Mouse (Mus musculus) embryo, embryonic 10.5 days (tissue): Measurements from ENCODE around the gene Slc22a23.
A peak's percentile ranks its signal among the peaks of the same experiment; 100 is the strongest.
"Not testable (repeated sequence)": the region's sequence is repeated elsewhere in the genome, so short reads cannot be mapped to it uniquely, and the experiment has no call there.

Experiments
- DNase-seq: peaks from one replicate; pipeline ENCODE4 v3.0.0-alpha.2; 2015; ENCODE audit warnings: low spot score

Gene Slc22a23

GRCm38 (mm10) chr13:34345128-34346085 lies at the start of gene Slc22a23:
Gene Slc22a23, minus strand, starts transcription at chr13:34345182.
- peak; percentile 77 for DNase-seq

GRCm38 (mm10) chr13:34394305-34394704 lies 49.3 kb upstream of the Slc22a23 start:
- DNase-seq = not testable (repeated sequence)

GRCm38 (mm10) chr13:34392376-34392775 lies 47.4 kb upstream of the Slc22a23 start:
- DNase-seq = no peak

GRCm38 (mm10) chr13:34388219-34388618 lies 43.2 kb upstream of the Slc22a23 start:
- DNase-seq = no peak

- no peak for DNase-seq
Measured at GRCm38 (mm10) chr13:34383416-34383815, 38.4 kb upstream of the Slc22a23 start.

- DNase-seq = no peak
Measured at GRCm38 (mm10) chr13:34378926-34379325, 33.9 kb upstream of the Slc22a23 start.

GRCm38 (mm10) chr13:34375145-34375544 lies 30.2 kb upstream of the Slc22a23 start:
- DNase-seq = no peak

GRCm38 (mm10) chr13:34372870-34373478 lies 28.0 kb upstream of the Slc22a23 start:
- no peak for DNase-seq

- DNase-seq = no peak
Measured at GRCm38 (mm10) chr13:34371951-34372869, 27.2 kb upstream of the Slc22a23 start.

- DNase-seq = no peak
Measured at GRCm38 (mm10) chr13:34370281-34370825, 25.4 kb upstream of the Slc22a23 start.

GRCm38 (mm10) chr13:34365226-34365625 lies 20.2 kb upstream of the Slc22a23 start:
- DNase-seq = no peak

- no peak for DNase-seq
Measured at GRCm38 (mm10) chr13:34355656-34356055, 10.7 kb upstream of the Slc22a23 start.

GRCm38 (mm10) chr13:34354830-34355624 lies 10.0 kb upstream of the Slc22a23 start:
- DNase-seq = no peak

GRCm38 (mm10) chr13:34353241-34353640 lies 8.3 kb upstream of the Slc22a23 start:
- DNase-seq = peak; percentile 18

GRCm38 (mm10) chr13:34351437-34351836 lies 6.5 kb upstream of the Slc22a23 start:
- DNase-seq = peak; percentile 37

- peak; percentile 27 for DNase-seq
Measured at GRCm38 (mm10) chr13:34347960-34348889, 3.2 kb upstream of the Slc22a23 start.

GRCm38 (mm10) chr13:34346748-34347147 lies 1.8 kb upstream of the Slc22a23 start:
- no peak for DNase-seq

GRCm38 (mm10) chr13:34346238-34346637 lies 1.3 kb upstream of the Slc22a23 start:
- DNase-seq = no peak

GRCm38 (mm10) chr13:34344376-34345127 lies 430 bp downstream of the Slc22a23 start:
- peak; percentile 44 for DNase-seq
